Mouse (Mus musculus) 3T3-L1 (cell line): ENCODE data around the gene Myom3.
A peak's percentile ranks its signal among the peaks of the same experiment; 100 is the strongest.

Experiments
- DNase-seq: peaks from one replicate; pipeline ENCODE4 v3.0.0-alpha.2; 2015; ENCODE audit warnings: low read depth, low spot score

Gene Myom3

DNA sequence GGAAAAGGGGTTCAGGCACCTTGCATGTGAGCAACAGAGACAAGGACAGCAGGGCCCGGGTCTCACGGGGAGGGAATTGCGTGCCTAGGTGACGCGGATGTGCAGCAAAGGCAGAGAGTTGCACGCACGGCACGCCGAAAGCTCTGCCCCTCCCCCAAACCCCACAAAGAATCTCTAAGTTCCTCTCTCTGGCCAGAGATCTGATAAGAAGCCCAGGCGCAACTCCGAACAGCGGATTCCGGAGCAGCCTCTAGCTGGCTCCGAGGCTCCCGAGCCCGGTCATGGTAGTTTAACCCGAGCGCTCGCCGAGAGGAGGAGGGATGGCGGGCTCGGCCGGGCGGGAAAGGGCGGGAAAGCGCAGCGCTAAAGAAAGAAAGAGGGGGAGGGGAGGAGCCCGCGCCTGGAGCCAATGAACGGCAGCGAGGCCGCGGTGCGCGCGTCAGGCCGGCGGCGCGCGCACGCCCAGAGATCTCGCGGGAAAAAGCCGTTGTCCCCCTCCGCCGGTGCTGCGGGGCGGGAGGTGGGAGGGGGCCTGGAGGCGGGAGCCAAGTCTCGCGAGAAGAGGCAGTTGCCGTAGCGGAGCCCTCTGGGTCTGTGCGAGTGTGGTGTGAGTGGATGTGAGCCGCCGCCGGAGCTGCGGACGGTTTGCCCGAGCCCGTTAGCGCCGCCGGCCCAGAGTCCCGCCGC, 96.2 kb downstream of the Myom3 start, which contains the start of gene Srsf10:
Gene Srsf10 (plus strand): TSS at position 212 of the 687 bp plus-strand sequence.
- DNase-seq: peak; percentile 96

DNA sequence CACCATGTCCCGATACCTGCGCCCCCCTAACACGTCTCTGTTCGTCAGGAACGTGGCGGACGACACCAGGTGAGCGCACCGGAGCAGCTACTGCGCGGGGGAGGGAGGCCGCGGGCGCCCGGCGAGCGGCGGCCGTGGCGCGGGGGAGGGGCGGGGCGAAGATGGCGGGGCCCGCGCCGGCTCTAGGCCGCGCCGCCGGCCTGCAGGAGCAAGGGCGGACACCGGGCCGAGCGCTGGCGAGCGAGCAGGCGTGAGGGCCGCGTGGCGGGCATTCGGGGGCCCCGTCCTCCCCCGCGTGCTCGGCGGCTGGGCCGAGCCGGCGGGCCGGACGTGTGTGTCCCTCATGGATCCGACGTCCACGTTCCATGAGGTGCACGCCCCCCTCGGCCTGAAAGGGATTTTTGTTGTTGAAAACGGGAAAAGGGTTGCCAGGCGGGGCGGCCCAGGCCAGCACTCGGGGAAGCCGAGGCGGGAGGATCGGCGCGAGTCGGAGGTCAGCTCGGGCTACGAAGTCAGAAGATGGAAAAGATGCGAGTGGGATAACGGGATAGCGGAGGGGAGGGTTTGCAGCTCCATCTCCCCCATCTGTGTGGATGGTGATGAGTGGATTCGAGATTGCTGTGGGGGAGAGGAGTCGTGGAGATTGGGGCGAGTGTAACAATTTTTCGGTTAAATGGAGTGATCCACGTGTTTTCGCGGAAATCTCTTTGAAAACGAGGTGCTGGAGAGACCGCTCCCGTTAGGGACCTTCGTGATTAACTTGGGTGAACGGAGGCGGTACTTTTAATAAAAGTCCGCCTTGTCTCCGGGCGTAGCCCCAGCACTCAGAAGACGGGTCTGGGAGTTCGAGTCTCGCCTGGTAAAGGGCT, 96.9 kb downstream of the Myom3 start:
- peak; percentile 68 for DNase-seq

DNA sequence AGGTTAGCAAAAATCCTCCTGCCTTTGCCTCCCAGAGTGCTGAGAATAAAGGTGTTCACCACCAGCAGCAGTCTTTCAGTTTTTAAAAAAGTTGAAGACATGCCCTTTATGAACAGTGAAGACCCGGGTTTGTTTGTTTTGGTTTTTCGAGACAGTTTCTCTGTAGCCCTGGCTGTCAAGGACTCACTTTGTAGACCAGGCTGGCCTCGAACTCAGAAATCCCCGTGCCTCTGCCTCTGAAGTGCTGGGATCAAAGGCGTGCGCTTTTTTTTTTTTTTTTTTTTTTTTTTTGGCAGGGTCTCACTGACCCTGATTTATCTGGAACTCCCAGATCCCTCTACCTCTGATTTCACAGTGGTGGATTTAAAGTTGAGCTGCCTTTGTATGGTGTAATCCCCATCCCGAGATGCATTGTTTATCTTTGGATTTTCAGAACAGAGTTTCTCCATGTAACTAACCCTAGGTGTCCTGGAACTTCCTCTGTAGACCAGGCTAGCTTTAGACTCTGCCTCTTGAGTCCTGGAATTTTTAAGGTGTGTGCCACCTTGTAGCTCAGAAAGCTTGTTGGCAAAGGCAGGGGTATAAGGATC, 98.2 kb downstream of the Myom3 start:
- peak; percentile 30 for DNase-seq
